20 mouse cellular contexts compared by ENCODE assay signal in genomic region chr5:86730587-86730986, GRCm38 (mm10). TPM values are rescaled to one million over a fixed set of nuclear protein-coding genes. Genes with fewer than 3 reads are reported as not detected.
DNase-seq lines count a peak whose midpoint lies in the region; ATAC-seq lines count a peak whose summit lies in the region.
"Had no signal": no experiment of that assay in that cellular context is flagged by ENCODE, and none has a peak within 500 bp of the region (broad histone marks: within the 10 kb centered on the region; RNA-seq: fewer than 3 reads in every experiment).

No protein-coding gene starts in this region.

- H3K9ac ChIP-seq in embryonic facial prominence, embryonic 12.5 days, result no peak overlapping the region
- H3K9ac ChIP-seq: intestine, embryonic 15.5 days; liver, embryonic 12.5 days had no signal

- H3K27ac ChIP-seq in embryonic facial prominence, embryonic 12.5 days, result no peak overlapping the region
- H3K27ac ChIP-seq: intestine, embryonic 15.5 days; kidney, postnatal 0 days; liver, embryonic 12.5 days had no signal

- WGBS in embryonic facial prominence, embryonic 12.5 days, result 55% methylated on average over 4 of the region's 4 CpGs

- H3K9me3 ChIP-seq in embryonic facial prominence, embryonic 12.5 days, result no peaks in the 10 kb centered on the region
- H3K9me3 ChIP-seq: intestine, embryonic 15.5 days; liver, embryonic 12.5 days had no signal

- H3K4me2 ChIP-seq in embryonic facial prominence, embryonic 12.5 days (replicated peaks), result no peak overlapping the region
- H3K4me2 ChIP-seq: intestine, embryonic 15.5 days; liver, embryonic 12.5 days had no signal

- H3K27me3 ChIP-seq in embryonic facial prominence, embryonic 12.5 days, result no peaks in the 10 kb centered on the region
- H3K27me3 ChIP-seq: intestine, embryonic 15.5 days; liver, embryonic 12.5 days had no signal

- DNase-seq in embryo, embryonic 10 days (ENCODE audit: low spot score), result peak; percentile 10
- DNase-seq in embryo, embryonic 10.5 days (ENCODE audit: low spot score), result no peak
- DNase-seq in heart, postnatal 10 days, result peak; percentile 2
- DNase-seq in heart, postnatal 4 days, result no peak
- peak; percentile 19 for DNase-seq in retina, postnatal 7 days (ENCODE audit: low read depth, low spot score)
- DNase-seq in layer of hippocampus, postnatal 10 days (ENCODE audit: low spot score in 2 of 2), result no peak
- no peak for DNase-seq in cerebellum, adult 18-20 months
- DNase-seq: cerebellum, adult 11-12 months; gastrocnemius, postnatal 25 days; thymus, adult 2 months had no signal

- no peak overlapping the region for H3K4me3 ChIP-seq in embryonic facial prominence, embryonic 12.5 days
- H3K4me3 ChIP-seq: intestine, embryonic 15.5 days; liver, embryonic 12.5 days had no signal

- no peaks in the 10 kb centered on the region for H3K4me1 ChIP-seq in embryonic facial prominence, embryonic 12.5 days
- H3K4me1 ChIP-seq: intestine, embryonic 15.5 days; liver, embryonic 12.5 days had no signal

- intact Hi-C loops in heart, postnatal 10 days (cut with DNase I), result no loop called here

- peak; percentile 78; the same call in 1 of the 2 replicates for ATAC-seq in embryonic facial prominence, embryonic 12.5 days (ENCODE audit: insufficient number of reproducible peaks, insufficient read depth, low FRiP score, low TSS enrichment)
- ATAC-seq: activated CD4-positive, CD25-positive, alpha-beta regulatory T cell, adult 4 months; intestine, embryonic 15.5 days; liver, embryonic 12.5 days; lung, postnatal 0 days had no signal

- H3K36me3 ChIP-seq in embryonic facial prominence, embryonic 12.5 days, result no peaks in the 10 kb centered on the region
- H3K36me3 ChIP-seq: intestine, embryonic 15.5 days; liver, embryonic 12.5 days had no signal

RNA-seq across cellular contexts. Expression of gene Tmprss11e, which starts 15.0 kb away (rescaled TPM):
- total RNA-seq in heart, postnatal 10 days (2021), result not detected
- not detected for total RNA-seq in heart, postnatal 4 days (2021)
- polyA plus RNA-seq in embryonic facial prominence, embryonic 12.5 days (2016; fragmentation: Nextera tagmentation; extraction: Ambion mirVana), result 0.06 TPM in 1 of 2 replicates, not detected in the other
- total RNA-seq in layer of hippocampus, postnatal 10 days (2021), result not detected
- total RNA-seq: common myeloid progenitor, adult 5-6 weeks; gastrocnemius, postnatal 25 days; hematopoietic stem cell, adult 5-6 weeks; left cerebral cortex, postnatal 14 days; neutrophil, adult 5-6 weeks had no signal
- polyA plus RNA-seq: intestine, embryonic 15.5 days; kidney, postnatal 0 days; liver, embryonic 12.5 days; lung, postnatal 0 days; thymus, adult 2 months had no signal

RNA-seq across cellular contexts. Expression of gene Tmprss11b, which starts 54.4 kb away (rescaled TPM):
- total RNA-seq in heart, postnatal 10 days (2021), result not detected
- total RNA-seq in heart, postnatal 4 days (2021), result not detected
- polyA plus RNA-seq in embryonic facial prominence, embryonic 12.5 days (2016; fragmentation: Nextera tagmentation; extraction: Ambion mirVana), result 0.06 and 0.24 TPM in 2 replicates
- total RNA-seq in layer of hippocampus, postnatal 10 days (2021), result not detected
- total RNA-seq: common myeloid progenitor, adult 5-6 weeks; gastrocnemius, postnatal 25 days; hematopoietic stem cell, adult 5-6 weeks; left cerebral cortex, postnatal 14 days had no signal
- polyA plus RNA-seq: activated CD4-positive, CD25-positive, alpha-beta regulatory T cell, adult 4 months; intestine, embryonic 15.5 days; kidney, postnatal 0 days; liver, embryonic 12.5 days; lung, postnatal 0 days had no signal

Comparison
In these comparisons a context has a peak if more than half of its experiments do, and no peak if none do; other contexts are left out.
1. DNase-seq: peak in embryo, embryonic 10 days (single experiment), heart, postnatal 10 days (2 of 2) and retina, postnatal 7 days (single experiment); none in embryo, embryonic 10.5 days (single experiment), heart, postnatal 4 days (single experiment), layer of hippocampus, postnatal 10 days (0 of 2) and cerebellum, adult 18-20 months (0 of 2).